Mouse (Mus musculus) granulocyte monocyte progenitor cell, adult 5-6 weeks (primary cell): Measurements from ENCODE around the gene Olfr1424. TPM values are rescaled to one million over a fixed set of nuclear protein-coding genes. Genes with fewer than 3 reads are reported as not detected.
"Not testable (repeated sequence)": the region's sequence is repeated elsewhere in the genome, so short reads cannot be mapped to it uniquely, and the experiment has no call there.

ENCODE experiments used
- ATAC-seq: replicated peaks from 2 replicates; pipeline ENCODE4 v1.8.0; 2016; ENCODE audit warnings: mild to moderate bottlenecking, moderate TSS enrichment, inconsistent platforms; ENCODE audit not compliant: poor library complexity, severe bottlenecking
- total RNA-seq, 2 experiments: library from RNA; stranded (forward) in 1 of 2; stranded (reverse) in 1 of 2; fragments of 200-712, 200-1000 nt in 1 of 2; fragments of >200 nt in 1 of 2; fragmentation: Nextera tagmentation in 1 of 2; gene quantifications; 2 replicates each; pipeline ENCODE4 v1.2.3; 2014 to 2017

Gene Olfr1424
- total RNA-seq (2014; fragmentation: Nextera tagmentation) = not detected in 2 replicates
- not detected in 2 replicates for total RNA-seq (2017)

GRCm38 (mm10) chr19:12062582-12062981 lies at the start of gene Olfr1424:
Gene Olfr1424 (minus strand): TSS chr19:12062682.
- ATAC-seq = not testable (repeated sequence)

GRCm38 (mm10) chr19:12104541-12104940 lies 42.1 kb upstream of the Olfr1424 start:
- ATAC-seq = no peak

- ATAC-seq = no peak
Measured at GRCm38 (mm10) chr19:12103234-12103633, 40.8 kb upstream of the Olfr1424 start, which contains the start of gene Olfr1427. Gene Olfr1427 (minus strand): TSS chr19:12103334.

GRCm38 (mm10) chr19:12091913-12092312 lies 29.4 kb upstream of the Olfr1424 start, which contains the start of gene Olfr1426:
Gene Olfr1426 (minus strand): TSS chr19:12092013.
- ATAC-seq = no peak

- ATAC-seq = not testable (repeated sequence)
Measured at GRCm38 (mm10) chr19:12077631-12078030, 15.1 kb upstream of the Olfr1424 start, which contains the start of gene Olfr1425. Gene Olfr1425 (minus strand): TSS chr19:12077731.

GRCm38 (mm10) chr19:12069546-12069945 lies 7.1 kb upstream of the Olfr1424 start:
- ATAC-seq = not testable (repeated sequence)

GRCm38 (mm10) chr19:12067806-12068205 lies 5.3 kb upstream of the Olfr1424 start:
- not testable (repeated sequence) for ATAC-seq

- ATAC-seq = no peak
Measured at GRCm38 (mm10) chr19:12043163-12043562, 19.3 kb downstream of the Olfr1424 start.

GRCm38 (mm10) chr19:12041217-12041616 lies 21.3 kb downstream of the Olfr1424 start, which contains the start of gene Olfr1423:
Gene Olfr1423 (minus strand): TSS chr19:12041317.
- no peak for ATAC-seq

GRCm38 (mm10) chr19:12037727-12038126 lies 24.8 kb downstream of the Olfr1424 start:
- no peak for ATAC-seq

- ATAC-seq = peak; percentile 89
Measured at GRCm38 (mm10) chr19:12026606-12027005, 35.9 kb downstream of the Olfr1424 start.

GRCm38 (mm10) chr19:12025333-12025732 lies 37.1 kb downstream of the Olfr1424 start:
- peak; percentile 54 for ATAC-seq

- ATAC-seq = peak; percentile 83
Measured at GRCm38 (mm10) chr19:12024149-12024548, 38.3 kb downstream of the Olfr1424 start.

GRCm38 (mm10) chr19:12016192-12016591 lies 46.3 kb downstream of the Olfr1424 start:
- no peak for ATAC-seq

GRCm38 (mm10) chr19:12015708-12016107 lies 46.8 kb downstream of the Olfr1424 start:
- ATAC-seq = no peak

GRCm38 (mm10) chr19:12013228-12013627 lies 49.3 kb downstream of the Olfr1424 start:
- peak; percentile 36 for ATAC-seq

- no peak for ATAC-seq
Measured at GRCm38 (mm10) chr19:12012615-12013014, 49.9 kb downstream of the Olfr1424 start.

- ATAC-seq = peak; percentile 43
Measured at GRCm38 (mm10) chr19:12011560-12012556, 50.6 kb downstream of the Olfr1424 start.

- peak; percentile 19 for ATAC-seq
Measured at GRCm38 (mm10) chr19:12010916-12011559, 51.4 kb downstream of the Olfr1424 start.

GRCm38 (mm10) chr19:12010281-12010771 lies 52.2 kb downstream of the Olfr1424 start:
- ATAC-seq = peak; percentile 2
